Mouse (Mus musculus): ENCODE measurements at regions not wholly inside any gene's neighbourhood (a gene's known extent, or its start where the extent isn't known, plus 50 kb on each side); places are given as distances from the start of the nearest gene placed in this dataset.
A peak's percentile ranks its signal among the peaks of the same experiment; 100 is the strongest.
"Not testable (repeated sequence)": the region's sequence is repeated elsewhere in the genome, so short reads cannot be mapped to it uniquely, and the experiment has no call there.

DNA sequence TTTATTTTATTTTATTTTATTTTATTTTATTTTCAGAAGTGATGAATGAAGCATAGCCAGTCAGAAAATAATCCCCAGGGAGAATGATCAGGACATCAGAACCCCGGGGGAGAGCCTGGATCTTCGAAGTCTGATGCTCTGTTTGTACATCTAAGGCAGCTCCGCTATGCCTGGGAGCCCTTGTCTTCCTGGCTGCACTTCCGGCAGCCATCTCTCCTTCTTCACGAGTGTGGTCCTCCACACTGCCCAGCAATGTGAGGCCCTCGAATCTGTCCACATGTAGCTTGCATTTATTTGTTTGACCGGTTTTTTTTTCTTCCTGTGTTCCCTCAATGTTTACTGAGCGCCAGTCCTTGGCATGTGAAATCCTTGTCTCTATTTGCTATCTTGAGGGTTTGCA is 95.9 kb downstream of the Vcpkmt start:
- DNase-seq (ENCODE audit: low spot score): no peak

DNA sequence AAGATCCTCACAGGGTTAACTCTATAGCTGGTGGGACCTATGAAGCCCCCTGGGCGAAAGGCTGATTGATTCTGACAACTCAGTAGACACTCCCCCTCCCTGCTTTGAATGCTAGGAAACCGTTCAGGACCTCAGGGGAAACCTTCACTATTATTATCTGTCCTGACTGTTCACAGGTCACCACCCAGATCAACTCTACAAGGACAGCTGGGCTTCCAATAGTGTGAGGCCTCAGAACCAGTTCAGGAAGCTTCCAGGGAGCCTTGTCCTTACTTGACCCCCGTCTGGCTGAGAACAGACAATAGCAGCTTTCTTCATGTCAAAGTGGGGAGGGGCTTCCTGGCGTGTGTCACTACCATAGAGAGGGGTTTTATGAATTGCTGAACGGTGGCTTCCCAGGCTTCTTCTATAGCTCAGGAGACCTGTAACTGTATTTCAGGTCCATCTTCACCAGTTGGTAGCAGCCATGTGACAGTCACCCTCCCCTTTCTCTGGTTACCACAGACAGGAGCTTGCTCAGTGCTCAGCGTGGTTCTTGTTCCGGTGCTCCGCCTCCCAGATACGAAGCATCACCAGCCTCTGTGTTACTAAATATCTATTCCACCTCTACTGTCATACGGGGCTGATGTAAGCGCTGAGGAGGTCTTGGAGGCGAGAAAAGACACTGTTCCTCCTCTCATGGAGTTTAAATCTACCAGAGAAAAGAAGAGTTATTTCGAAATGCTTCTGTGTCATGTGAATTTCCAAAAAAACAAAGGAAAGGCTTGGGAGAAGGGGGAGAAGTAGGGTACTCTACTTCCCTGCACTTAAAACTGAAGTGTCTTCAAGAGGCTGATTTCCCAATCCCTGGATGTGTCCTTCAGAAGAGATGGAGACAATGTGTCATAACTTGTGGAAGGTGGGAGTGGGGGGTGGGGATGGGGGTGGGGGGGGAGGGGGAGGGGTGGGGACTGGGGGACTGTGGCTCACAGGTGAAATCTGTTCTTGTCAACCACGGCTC is 96.9 kb downstream of the Vcpkmt start:
- peak; percentile 64 for DNase-seq (ENCODE audit: low spot score)

- no peak for DNase-seq (ENCODE audit: low spot score)
Observed at GRCm38 (mm10) chr12:69481420-69481819, 101.4 kb downstream of the Vcpkmt start.

- peak; percentile 51 for DNase-seq (ENCODE audit: low spot score)
Observed at GRCm38 (mm10) chr12:69476631-69477091, 104.4 kb upstream of the Gm9887 start.

DNA sequence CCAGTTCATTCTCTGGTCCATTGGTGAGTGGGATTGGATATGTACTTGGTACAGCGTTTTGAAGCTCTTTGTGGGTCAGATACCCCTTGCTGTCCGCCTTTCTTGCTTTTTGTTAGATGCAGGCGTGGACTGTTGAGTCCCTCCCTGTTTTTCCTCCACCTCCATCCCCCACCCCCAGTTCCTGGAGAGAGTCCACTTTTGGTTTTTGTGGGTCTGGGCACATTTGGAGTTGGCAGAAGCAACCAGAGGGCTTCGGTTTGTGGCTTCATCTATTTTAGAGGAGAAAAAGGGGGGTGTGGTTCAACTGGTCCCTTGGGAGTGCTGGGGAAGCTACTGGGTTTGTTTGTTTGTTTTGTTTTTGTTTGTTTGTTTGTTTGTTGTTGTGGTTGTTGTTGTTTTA is 103.9 kb upstream of the Gm9887 start:
- no peak for DNase-seq (ENCODE audit: low spot score)

GRCm38 (mm10) chr12:69474916-69475661 is 102.8 kb upstream of the Gm9887 start:
- DNase-seq (ENCODE audit: low spot score): peak; percentile 80

DNA sequence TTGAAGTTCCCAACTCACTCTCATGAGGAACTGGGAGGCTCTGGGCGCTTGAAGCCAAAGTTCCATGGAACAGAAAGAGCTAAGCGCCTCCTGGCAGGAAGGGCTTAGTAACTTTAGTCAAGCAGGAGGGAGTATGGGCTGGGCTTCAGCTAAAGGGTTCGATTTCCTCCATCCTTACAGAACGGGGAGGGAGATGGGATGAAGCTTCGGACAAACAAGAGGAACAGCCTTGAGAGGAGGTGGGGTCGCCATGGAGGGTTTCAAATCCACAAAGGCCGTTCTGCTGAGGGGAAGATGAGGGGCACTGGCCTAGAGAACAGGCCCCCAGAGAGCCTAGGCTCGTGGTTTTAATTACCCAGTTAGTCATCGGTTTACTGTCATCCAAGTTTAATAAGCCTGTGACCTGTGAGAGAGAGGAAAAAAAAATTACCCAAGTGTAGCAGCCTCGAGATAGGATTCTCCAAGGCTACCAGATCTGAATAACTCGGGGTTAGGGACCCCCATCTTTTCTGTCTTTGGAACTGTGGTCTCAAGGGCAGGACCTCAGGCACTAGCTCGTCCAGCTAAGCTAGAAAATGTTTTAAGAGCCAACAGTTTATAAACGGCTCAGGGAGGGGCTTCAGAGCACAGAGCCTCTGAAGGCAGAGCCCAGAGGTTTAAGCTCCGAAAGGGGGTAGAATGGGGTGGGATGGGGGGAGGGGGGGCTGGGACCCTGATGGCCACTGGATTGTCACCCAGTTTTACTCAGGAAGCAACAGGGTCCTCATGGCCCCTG is 102.1 kb upstream of the Gm9887 start:
- DNase-seq (ENCODE audit: low spot score): no peak

GRCm38 (mm10) chr12:69473379-69474057 is 101.3 kb upstream of the Gm9887 start:
- no peak for DNase-seq (ENCODE audit: low spot score)

GRCm38 (mm10) chr12:69472912-69473311 is 100.7 kb upstream of the Gm9887 start:
- DNase-seq (ENCODE audit: low spot score): no peak

DNA sequence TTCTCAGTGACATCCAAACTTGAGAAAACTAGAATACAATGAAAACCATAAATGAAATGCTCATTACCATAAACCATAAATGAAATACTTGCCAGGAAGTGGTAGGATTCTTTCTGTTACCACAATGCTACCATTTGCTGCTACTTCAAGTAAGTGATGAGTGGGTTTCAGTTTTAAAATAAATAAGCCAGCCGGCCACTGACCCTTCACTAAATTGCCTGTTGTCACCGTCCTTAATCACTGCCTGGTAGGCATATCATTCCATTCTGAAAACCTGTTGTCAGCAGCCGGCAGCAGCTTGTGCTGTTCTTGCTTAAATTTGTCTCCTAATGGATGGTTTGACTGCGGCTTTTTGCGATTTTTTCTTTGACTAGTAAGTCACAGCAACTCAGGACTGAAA is 99.6 kb upstream of the Gm9887 start:
- DNase-seq (ENCODE audit: low spot score): no peak

GRCm38 (mm10) chr12:69469004-69469403 is 96.7 kb upstream of the Gm9887 start:
- DNase-seq (ENCODE audit: low spot score): no peak

DNA sequence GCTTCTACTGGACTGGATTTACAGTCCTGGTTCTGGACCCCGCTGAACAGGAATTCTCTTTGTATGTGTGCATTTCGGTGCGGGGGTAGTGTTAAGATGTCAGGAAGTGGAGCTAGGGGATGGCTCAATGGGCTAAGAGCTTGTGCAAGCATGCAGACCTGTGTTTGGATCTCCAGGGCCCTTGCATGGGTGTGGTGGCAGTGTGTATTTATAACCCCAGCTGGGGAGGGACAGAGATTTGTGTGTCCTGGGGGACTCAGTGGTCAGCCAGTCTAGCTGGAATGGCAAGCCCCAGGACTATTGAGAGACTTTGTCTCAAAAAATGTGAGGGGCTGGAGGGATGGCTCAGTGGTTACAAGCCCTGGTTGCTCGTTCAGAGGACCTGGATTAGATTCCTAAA is 95.1 kb upstream of the Gm9887 start:
- DNase-seq (ENCODE audit: low spot score): no peak

DNA sequence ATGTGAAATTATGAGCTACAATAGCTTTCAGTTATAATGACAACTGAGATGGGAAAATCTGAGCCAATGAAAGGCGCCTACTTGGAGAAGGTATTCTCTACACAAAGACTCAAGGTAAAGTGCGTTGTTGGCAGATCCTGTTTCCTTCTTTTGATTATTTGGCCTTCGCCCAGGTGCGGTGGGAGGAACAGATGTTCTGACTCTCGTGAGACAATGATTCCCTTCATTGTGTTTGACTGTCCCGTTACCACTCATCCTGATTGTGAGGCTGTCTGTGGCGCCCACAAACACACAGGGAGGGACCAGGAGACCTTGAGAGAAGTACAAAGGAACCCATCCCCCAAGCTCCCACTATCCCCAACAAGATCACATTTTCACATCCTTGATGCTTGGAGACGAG is 92.6 kb upstream of the Gm9887 start:
- DNase-seq (ENCODE audit: low spot score): no peak

DNA sequence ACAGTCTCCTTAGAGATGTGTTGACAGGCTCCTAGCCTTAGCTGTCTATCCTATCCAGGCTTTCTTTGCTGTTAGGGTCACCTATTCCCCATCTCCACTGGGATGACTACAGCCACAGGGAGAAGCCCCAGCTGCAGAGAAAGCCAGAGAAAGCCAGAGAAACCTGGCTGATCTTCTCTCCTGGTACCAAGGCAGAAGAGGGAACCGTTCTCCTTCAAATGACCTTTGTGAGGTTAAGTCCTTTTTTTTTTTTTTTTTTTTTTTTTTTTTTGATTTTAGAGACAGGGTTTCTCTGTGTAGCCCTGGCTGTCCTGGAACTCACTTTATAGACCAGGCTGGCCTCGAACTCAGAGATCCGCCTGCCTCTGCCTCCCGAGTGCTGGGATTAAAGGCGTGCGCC is 91.1 kb upstream of the Gm9887 start:
- not testable (repeated sequence) for DNase-seq (ENCODE audit: low spot score)

DNA sequence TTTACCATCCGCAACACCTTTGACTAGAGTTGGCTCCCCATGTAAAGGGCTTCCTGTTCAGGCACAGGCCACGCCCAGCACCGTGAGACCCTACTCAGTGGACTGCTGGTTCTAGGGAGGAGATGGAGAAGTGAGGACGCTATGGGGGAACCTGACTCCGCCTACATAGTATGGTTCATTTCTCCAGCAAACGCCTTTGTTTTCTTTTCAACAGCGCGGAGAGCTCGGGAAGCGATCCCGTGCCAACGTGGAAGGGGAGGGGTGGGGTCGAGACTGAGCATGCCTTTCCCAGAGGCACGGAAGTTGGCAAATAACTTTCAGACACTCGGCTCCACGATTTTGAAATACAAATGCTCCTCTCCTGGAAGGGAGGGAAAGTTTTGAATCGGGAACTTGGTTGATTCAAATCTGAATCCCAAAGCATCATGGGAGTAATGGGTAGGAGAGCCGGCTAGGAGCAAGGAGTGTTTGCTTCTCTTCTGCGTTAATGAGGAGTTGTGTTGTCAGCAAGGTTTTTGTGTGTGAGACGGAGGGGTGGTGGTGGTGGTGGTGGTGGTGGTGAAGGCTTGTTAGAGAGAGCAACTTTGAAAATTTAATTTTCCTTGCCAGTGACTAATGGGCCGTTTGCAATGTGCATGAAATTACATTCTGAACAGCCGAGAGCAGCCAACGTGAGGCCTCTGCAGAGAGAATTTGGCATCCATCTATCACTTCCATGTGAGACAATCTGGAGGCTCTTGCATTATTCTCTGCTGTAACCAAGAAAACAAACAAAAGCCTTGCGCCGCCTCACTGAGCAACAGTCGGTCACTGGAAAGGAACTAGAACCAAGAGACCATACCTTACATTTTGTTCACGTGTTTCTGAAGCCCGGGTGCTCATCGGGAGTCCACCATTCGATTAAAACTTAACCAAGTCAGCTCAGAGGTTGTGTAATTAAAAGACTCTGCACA is 89.9 kb upstream of the Gm9887 start:
- peak; percentile 66 for DNase-seq (ENCODE audit: low spot score)

DNA sequence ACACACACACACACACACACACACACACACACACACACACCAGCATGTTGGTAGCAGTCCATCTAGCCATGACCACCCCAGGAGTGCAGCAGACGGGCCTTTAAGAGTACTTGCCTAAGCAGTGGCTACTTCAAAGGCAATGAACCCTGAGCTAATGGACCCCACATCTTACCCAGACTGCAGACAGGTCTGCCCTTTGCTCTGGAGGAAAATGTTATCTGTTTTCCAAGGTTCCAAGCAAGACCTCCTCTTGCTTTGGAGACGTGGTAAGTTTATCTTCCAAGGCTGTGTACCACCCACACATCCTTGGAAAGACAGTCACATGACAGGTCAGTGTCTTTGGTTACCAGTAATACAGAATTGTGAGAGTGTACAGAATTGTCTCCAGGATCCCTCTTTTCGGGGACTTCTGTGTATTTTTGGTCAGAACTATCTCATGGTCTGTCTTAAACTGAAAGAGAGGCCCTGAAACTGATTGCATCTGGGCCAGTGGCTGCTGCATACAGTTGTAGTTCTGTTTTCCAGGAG is 88.4 kb upstream of the Gm9887 start:
- DNase-seq (ENCODE audit: low spot score): no peak

DNA sequence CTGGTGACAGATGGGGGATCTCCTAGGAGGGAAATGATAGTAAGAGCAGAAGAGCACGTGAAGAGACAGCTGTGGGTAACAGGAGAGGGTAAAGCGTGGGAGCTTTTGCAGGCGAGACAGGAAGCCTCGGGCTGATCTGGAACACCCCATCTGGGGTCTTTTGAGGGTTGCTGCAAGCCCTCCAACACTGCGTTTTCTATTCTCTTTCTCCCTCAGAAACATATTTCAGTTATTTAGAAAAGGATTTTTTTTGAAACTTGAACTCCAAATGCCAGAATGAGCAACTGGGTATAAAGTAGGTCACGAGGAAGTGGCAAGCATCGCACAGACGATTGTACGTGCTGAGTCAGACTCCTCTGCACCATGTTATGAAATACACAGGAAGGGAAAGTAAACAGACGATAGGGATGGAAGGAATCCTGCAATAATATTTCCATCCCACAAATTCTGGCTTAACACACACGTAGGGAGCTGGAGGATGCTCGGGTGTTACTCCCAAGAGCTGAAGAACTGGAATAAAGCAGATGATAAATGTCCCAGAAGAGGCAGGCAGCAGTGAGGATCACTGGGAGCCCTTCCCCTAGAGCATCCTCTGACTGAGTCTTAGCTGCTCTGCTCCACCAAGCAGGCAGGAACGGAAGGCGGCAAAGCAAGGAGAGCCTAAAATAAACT is 86.0 kb upstream of the Gm9887 start:
- DNase-seq (ENCODE audit: low spot score): peak; percentile 82

DNA sequence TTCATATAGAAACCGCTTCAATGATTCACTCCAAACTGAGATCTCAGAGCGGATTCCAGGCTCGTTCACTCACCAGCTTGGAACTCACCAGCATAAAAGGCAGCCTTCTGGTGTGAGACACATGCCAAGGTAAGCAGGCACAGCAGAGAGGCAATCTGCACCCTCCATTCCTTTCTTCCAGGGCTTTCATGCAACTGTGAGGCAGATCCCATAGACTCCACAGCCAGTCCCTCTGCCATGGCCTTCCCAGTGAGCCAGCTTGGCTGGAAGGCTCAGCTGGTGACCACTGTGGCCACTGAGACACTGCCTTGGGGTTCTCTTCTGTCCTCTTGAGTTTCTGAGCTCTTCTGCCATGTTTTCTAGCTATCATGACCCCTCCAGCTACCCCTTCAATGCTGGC is 84.5 kb upstream of the Gm9887 start:
- DNase-seq (ENCODE audit: low spot score): no peak

- no peak for DNase-seq (ENCODE audit: low spot score)
Observed at GRCm38 (mm10) chr12:69456116-69456515, 83.9 kb upstream of the Gm9887 start.

Measured in thymus, postnatal 0 days (tissue).